Mouse (Mus musculus): Measurements from ENCODE around the gene Cst11.
"Not testable (repeated sequence)": the region's sequence is repeated elsewhere in the genome, so short reads cannot be mapped to it uniquely, and the experiment has no call there.

Gene Cst11

DNA sequence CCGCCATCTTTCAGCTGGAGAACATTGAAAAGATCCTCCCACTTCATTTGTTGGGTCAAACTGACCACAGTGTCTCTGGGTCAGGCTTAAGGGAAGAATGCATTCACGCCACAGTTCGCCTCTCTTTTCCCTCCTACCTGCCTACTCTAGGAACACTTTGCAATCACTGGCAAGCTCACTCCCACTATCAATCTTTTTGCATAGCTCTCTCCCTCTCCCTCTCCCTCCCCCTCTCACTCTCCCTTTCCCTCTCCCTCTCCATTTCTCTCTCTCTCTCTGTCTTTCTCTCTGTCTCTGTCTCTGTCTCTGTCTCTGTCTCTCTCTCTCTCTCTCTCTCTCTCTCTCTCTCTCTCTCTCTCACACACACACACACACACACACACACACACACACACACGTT is at the start of gene Cst11:
Cst11 (minus strand) TSS at position 101 of the 400 bp plus-strand sequence.
- DNase-seq: not testable (repeated sequence)

DNA sequence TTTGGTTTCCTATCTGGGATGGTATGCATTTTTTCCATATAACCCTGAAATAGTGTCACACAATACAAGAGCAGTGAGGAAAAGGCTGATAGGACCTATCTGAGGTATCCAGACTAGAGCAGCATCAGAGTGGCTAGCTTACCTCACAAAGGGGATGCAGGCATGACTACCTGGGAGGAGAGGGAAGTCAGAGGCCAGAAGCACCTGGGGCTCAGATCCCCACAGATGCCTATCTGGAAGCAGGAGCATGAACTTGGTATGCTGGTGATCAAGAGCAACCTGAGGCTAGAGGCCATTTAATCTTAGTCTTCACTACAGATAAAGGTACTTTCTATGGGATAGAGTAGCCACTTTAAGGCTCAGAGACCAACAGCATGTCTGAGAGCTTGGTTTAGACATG is 48.6 kb upstream of the Cst11 start, which contains the start of gene Cst13:
Cst13 (plus strand) TSS at position 173 of the 400 bp plus-strand sequence.
- no peak for DNase-seq

DNA sequence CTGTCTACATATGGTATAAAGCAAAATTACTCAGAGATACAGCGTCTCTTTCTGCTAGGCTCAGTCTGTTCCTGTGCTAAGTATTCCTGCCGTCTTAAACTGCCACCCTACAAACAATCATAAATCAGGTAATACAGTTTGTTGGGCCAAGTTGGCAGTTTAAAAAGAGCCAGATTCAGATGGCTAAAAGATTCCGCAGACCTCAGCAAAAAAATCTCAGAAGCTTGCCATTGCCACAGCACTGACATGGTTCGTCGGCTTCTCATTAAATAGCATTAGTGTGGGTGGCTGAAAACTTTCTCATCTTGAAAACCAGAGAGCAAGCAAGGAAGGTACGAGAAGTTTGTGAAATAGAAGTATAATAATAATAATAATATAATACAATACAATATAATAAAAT is 35.4 kb upstream of the Cst11 start:
- no peak for DNase-seq

- peak; percentile 68 for DNase-seq
Measured at GRCm38 (mm10) chr2:148801491-148801921, 30.2 kb upstream of the Cst11 start.

DNA sequence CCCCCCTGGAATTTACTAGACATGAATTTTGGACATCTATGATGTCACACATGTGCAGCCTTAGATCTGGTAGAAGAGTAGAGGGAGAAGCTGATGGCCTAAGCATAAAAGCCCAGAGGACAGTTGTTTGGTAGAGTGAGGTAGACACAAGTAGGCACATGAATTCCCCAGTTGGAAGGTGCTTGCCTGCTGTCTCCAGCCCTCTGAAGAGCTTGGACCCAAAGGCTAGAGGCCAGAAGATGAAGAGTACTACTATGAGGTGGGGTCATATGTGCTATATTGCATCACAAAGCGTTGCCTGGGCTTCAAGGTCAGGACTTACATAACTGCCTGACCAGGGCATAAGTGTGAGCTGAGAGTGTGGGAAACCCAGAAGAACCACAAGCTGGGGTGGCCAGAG is 27.2 kb upstream of the Cst11 start, which contains the start of gene Cst8:
Cst8 (plus strand) TSS at position 301 of the 400 bp plus-strand sequence.
- no peak for DNase-seq

DNA sequence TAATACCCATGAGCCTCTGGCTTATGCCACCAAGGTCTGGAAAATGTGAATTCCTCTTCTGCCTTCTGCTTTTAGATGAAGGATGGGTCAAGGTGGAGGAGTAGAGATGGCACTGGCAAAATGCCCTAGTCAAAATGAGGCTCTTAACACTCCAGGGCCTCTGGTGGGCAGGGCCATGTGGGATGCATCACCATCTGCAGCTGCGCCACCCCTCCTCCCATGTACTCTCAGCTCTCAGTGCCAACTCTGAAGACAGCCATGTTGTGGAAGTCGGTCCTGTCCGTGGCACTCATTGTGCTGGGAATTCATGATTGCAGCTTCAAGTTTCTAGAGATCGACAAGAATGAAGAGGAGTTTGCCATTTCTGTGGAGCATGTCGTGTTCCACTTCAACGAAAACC is 17.8 kb upstream of the Cst11 start, which contains the start of gene Cst12:
Cst12 (plus strand) TSS at position 220 of the 400 bp plus-strand sequence.
- DNase-seq: no peak

DNA sequence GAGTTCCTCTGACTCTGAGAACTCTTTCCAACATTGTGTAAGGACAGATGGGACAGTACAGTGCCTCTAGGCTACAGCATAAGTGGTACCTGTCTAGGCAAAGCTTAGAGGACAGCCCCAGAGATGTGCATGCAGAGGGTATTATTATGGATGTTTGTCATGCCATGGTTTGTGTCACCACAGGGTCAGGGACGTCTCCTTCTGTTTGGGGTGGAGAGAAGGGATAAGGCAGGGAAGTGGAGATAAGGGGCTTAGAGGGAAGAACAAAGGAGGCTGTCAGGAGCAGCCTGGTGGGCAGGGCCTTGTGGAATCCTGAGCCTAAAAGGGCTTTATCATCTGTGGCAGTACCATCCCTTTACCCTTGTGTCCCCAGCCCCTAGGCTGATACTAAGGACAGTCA is 10.4 kb upstream of the Cst11 start, which contains the start of gene 8030411F24Rik:
8030411F24Rik (plus strand) TSS at position 301 of the 400 bp plus-strand sequence.
- no peak for DNase-seq

DNA sequence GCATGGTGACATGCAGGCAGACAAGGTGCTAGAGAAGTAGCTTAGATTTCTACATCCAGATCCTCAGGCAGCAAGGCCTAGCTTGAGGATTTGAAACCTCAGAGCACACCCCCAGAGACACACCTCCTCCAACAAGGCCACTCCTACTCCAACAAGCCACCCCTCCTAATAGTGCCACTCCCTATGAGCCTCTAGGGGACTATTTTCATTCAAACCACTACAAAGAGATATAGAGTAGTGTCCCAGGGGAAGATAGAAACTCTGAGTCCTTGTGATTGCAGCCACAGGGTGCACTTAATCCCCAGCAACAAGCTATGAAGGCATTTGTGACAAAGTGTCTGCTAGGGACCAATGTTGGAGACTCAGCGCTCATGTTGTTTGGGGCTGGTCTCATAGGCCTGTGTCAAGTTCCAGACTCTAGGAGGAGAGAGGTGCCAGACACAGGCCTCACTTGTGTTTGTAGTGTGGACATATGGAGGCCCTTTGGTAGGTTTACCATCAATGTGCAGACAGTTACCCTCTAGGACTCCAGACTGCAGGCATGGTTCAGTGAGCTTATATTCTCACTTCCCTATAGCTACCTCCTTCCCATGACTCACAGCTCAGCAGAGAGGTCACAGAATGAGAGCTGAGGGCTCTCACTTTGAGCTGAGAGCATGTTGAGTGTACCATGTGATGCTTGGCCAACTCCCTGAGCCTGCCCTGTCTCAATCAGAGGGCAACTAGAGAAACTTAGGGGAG is 7.5 kb downstream of the Cst11 start:
- DNase-seq: no peak

GRCm38 (mm10) chr2:148754310-148754846 is 16.9 kb downstream of the Cst11 start:
- no peak for DNase-seq

- DNase-seq: peak; percentile 71
Measured at GRCm38 (mm10) chr2:148751893-148752813, 19.1 kb downstream of the Cst11 start.

- DNase-seq: no peak
Measured at GRCm38 (mm10) chr2:148750058-148750457, 21.2 kb downstream of the Cst11 start, which contains the start of gene Cstl1. Cstl1 (plus strand) TSS chr2:148750358.

GRCm38 (mm10) chr2:148743846-148744407 is 27.4 kb downstream of the Cst11 start:
- DNase-seq: no peak

- peak; percentile 90 for DNase-seq
Measured at GRCm38 (mm10) chr2:148743001-148743400, 28.3 kb downstream of the Cst11 start.

- peak; percentile 95 for DNase-seq
Measured at GRCm38 (mm10) chr2:148732327-148733000, 38.8 kb downstream of the Cst11 start, which contains the start of gene Napb. Napb (minus strand) TSS chr2:148732467.

DNA sequence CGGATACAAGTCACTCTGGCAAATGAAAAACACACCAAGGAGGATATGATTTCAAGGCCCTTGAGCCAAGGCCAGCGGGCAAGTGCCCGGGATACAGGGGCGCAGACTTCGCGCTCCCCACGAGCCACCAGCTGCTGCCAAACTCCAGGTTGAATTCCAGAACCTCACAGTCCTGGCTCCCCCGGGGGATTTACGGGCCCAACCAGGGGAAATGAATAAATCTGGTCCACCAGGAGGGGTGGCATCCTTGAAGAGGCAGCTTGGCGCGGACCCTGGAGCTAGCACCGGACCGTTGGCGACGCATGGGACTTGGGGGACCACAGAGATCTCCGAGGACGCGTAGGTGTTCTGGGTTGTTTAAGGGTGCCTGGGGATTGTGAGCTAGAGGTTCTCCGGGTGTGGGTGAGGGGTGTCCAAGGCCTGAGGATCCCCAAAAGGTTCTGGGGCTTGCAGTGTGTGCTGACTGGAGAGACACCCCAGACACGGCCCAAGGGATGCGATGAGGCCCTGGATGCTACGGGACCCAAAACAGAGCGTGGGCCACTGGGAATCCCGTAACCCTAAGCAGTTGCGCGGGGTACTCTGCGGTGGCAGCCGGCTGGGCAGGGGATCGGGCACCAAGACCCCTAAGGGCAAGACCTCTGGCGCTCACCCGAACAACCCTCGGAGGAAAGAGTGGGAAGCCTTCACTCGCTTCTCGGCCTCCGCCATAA is 39.5 kb downstream of the Cst11 start:
- peak; percentile 63 for DNase-seq

DNA sequence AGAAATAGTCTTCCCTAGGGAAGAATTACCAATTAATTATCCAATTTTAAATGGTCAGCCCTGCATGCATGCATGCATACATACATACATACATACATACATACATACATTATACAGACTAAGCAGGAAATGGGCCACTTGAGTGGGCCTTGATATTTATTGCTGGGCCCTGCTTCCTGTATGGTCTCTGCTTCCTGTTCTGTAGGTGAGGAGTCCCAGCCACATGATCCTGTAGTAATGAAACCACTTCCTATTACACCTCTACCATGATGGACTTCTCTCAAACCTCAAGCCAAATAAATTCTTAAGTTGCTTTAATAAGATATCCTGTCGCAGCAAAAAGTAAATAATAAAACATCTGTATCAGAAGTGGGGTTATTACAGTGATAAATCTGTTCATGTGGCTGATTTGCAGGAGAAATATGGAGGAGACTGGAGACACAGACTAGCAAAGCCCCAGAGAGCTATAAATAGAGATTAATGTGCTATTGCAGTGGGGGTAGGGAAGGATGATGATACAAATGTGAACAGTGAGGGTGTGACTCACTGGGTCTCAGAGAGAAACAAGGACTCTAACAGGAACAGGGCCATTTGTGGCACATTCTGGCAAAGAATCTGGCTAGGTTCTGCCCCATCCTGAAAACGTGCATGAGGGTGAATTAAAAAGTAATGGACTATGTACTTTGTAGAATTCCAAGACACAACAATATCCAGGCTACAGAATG is 51.9 kb downstream of the Cst11 start:
- no peak for DNase-seq

Data from cerebellum, adult 11 months (tissue).